25 mouse cellular contexts compared by ENCODE assay signal in the genomic region with DNA sequence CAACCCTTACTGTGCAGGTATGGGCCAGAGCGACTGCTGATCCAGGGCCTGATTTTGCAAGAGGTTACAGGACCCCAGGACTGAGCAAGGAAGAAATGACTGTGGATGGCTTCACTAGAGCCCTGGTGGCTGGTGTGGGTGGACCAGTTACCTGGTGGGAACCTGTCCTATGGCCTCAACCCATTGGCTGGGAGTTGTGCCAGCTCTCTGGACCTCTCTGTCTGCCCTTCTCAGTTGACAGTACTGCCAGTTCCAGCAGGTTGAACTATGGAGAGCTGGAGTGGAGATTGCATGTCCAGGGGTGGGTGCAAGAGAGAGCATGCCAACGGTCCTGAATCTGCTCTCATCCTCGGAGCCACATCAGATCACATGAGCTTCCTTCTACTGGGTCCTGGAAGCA.
DNase-seq lines count a peak whose midpoint lies in the region; ATAC-seq and TF ChIP-seq lines count a peak whose summit lies in the region.
"Had no signal": no experiment of that assay in that cellular context is flagged by ENCODE, and none has a peak within 500 bp of the region (broad histone marks: within the 10 kb centered on the region; RNA-seq: fewer than 3 reads in every experiment).

No protein-coding gene starts in this region.

- H3K9ac ChIP-seq in hindbrain, embryonic 14.5 days: no peak overlapping the region
- no peak overlapping the region for H3K9ac ChIP-seq in hindbrain, embryonic 11.5 days (ENCODE audit: low read depth, low read length)
- H3K9ac ChIP-seq in kidney, postnatal 0 days (ENCODE audit: low read depth, low read length): no peak overlapping the region
- H3K9ac ChIP-seq in midbrain, embryonic 11.5 days (ENCODE audit: low read length): no peak overlapping the region
- no peak overlapping the region for H3K9ac ChIP-seq in midbrain, embryonic 15.5 days
- no peak overlapping the region for H3K9ac ChIP-seq in neural tube, embryonic 15.5 days (replicated peaks)
- H3K9ac ChIP-seq: embryonic facial prominence, embryonic 13.5 days; limb, embryonic 12.5 days; liver, postnatal 0 days; neural tube, embryonic 12.5 days had no signal

- H3K27ac ChIP-seq in hindbrain, embryonic 14.5 days: no peak overlapping the region
- no peak overlapping the region for H3K27ac ChIP-seq in hindbrain, embryonic 11.5 days (ENCODE audit: low read depth, low read length)
- H3K27ac ChIP-seq in kidney, postnatal 0 days: no peak overlapping the region
- H3K27ac ChIP-seq in midbrain, embryonic 11.5 days (ENCODE audit: low read depth, low read length): no peak overlapping the region
- no peak overlapping the region for H3K27ac ChIP-seq in midbrain, embryonic 15.5 days
- no peak overlapping the region for H3K27ac ChIP-seq in neural tube, embryonic 15.5 days (replicated peaks)
- H3K27ac ChIP-seq: embryonic facial prominence, embryonic 13.5 days; gastrocnemius, adult 2 months; heart, embryonic 10.5 days; limb, embryonic 12.5 days; neural tube, embryonic 12.5 days had no signal

- 98% methylated on average over 3 of the region's 3 CpGs for WGBS in hindbrain, embryonic 14.5 days
- 93% methylated on average over 3 of the region's 3 CpGs for WGBS in hindbrain, embryonic 11.5 days
- 94% methylated on average over 3 of the region's 3 CpGs for WGBS in kidney, postnatal 0 days
- 94% methylated on average over 3 of the region's 3 CpGs for WGBS in midbrain, embryonic 11.5 days
- WGBS in midbrain, embryonic 15.5 days: 93% methylated on average over 3 of the region's 3 CpGs
- 100% methylated on average over 3 of the region's 3 CpGs for WGBS in neural tube, embryonic 15.5 days

- H3K4me1 ChIP-seq in hindbrain, embryonic 14.5 days (replicated peaks; ENCODE audit: control insufficient read depth, insufficient read depth, low read length): 0 out of 2 replicates have a peak, but pooled peaks cover 4% of the 10 kb centered on the region
- H3K4me1 ChIP-seq in hindbrain, embryonic 11.5 days (replicated peaks; ENCODE audit: control insufficient read depth, insufficient read depth, low read length): no peaks in the 10 kb centered on the region
- peaks cover 22% of the 10 kb centered on the region for H3K4me1 ChIP-seq in kidney, postnatal 0 days (replicated peaks; ENCODE audit: insufficient read depth, low read length)
- peaks cover 5% of the 10 kb centered on the region for H3K4me1 ChIP-seq in midbrain, embryonic 11.5 days (ENCODE audit: control insufficient read depth, insufficient read depth, low read length)
- no peaks in the 10 kb centered on the region for H3K4me1 ChIP-seq in midbrain, embryonic 15.5 days
- H3K4me1 ChIP-seq in neural tube, embryonic 15.5 days: peaks cover 9% of the 10 kb centered on the region; the same call in 1 of the 2 replicates
- H3K4me1 ChIP-seq: megakaryocyte, embryonic 14.5 days had no signal

- H3K4me3 ChIP-seq in hindbrain, embryonic 14.5 days (replicated peaks; ENCODE audit: low read length): no peak overlapping the region
- H3K4me3 ChIP-seq in hindbrain, embryonic 11.5 days (ENCODE audit: low read depth, low read length): no peak overlapping the region
- no peak overlapping the region for H3K4me3 ChIP-seq in kidney, postnatal 0 days (replicated peaks; ENCODE audit: low read depth, low read length)
- no peak overlapping the region for H3K4me3 ChIP-seq in midbrain, embryonic 11.5 days (ENCODE audit: low read depth, low read length)
- H3K4me3 ChIP-seq in midbrain, embryonic 15.5 days: no peak overlapping the region
- no peak overlapping the region for H3K4me3 ChIP-seq in neural tube, embryonic 15.5 days (replicated peaks)
- H3K4me3 ChIP-seq: embryonic facial prominence, embryonic 13.5 days; erythroblast, embryonic 14.5 days; gastrocnemius, adult 2 months; heart, embryonic 10.5 days; limb, embryonic 12.5 days; megakaryocyte, embryonic 14.5 days; neural tube, embryonic 12.5 days had no signal

- H3K36me3 ChIP-seq in hindbrain, embryonic 14.5 days (replicated peaks; ENCODE audit: control insufficient read depth, insufficient read depth): no peaks in the 10 kb centered on the region
- H3K36me3 ChIP-seq in hindbrain, embryonic 11.5 days (ENCODE audit: control insufficient read depth, insufficient read depth, low read length): no peaks in the 10 kb centered on the region
- no peaks in the 10 kb centered on the region for H3K36me3 ChIP-seq in kidney, postnatal 0 days (ENCODE audit: insufficient read depth, low read length)
- no peaks in the 10 kb centered on the region for H3K36me3 ChIP-seq in midbrain, embryonic 11.5 days (ENCODE audit: control insufficient read depth, insufficient read depth, low read length)
- H3K36me3 ChIP-seq in midbrain, embryonic 15.5 days (replicated peaks): no peaks in the 10 kb centered on the region
- no peaks in the 10 kb centered on the region for H3K36me3 ChIP-seq in neural tube, embryonic 15.5 days
- H3K36me3 ChIP-seq: neural tube, embryonic 12.5 days had no signal

- H3K4me2 ChIP-seq in hindbrain, embryonic 14.5 days (replicated peaks): no peak overlapping the region
- no peak overlapping the region for H3K4me2 ChIP-seq in hindbrain, embryonic 11.5 days (replicated peaks; ENCODE audit: low read depth, low read length)
- no peak overlapping the region for H3K4me2 ChIP-seq in kidney, postnatal 0 days (ENCODE audit: low read length)
- no peak overlapping the region for H3K4me2 ChIP-seq in midbrain, embryonic 11.5 days
- no peak overlapping the region for H3K4me2 ChIP-seq in midbrain, embryonic 15.5 days
- no peak overlapping the region for H3K4me2 ChIP-seq in neural tube, embryonic 15.5 days
- H3K4me2 ChIP-seq: embryonic facial prominence, embryonic 13.5 days; limb, embryonic 12.5 days; liver, embryonic 11.5 days; neural tube, embryonic 12.5 days had no signal

- ATAC-seq in hindbrain, embryonic 14.5 days (ENCODE audit: low FRiP score): 0 out of 2 replicates have a peak, but pooled peaks have one; percentile 31
- no peak for ATAC-seq in hindbrain, embryonic 11.5 days (ENCODE audit: low FRiP score)
- peak; percentile 45; the same call in 1 of the 2 replicates for ATAC-seq in kidney, postnatal 0 days (replicated peaks; ENCODE audit: low FRiP score, low read depth)
- no peak for ATAC-seq in midbrain, embryonic 11.5 days (ENCODE audit: low FRiP score)
- ATAC-seq in midbrain, embryonic 15.5 days (replicated peaks): no peak
- ATAC-seq in neural tube, embryonic 15.5 days (ENCODE audit: low FRiP score): no peak
- ATAC-seq: CD4-positive, CD25-positive, alpha-beta regulatory T cell, adult 4 months; forebrain, embryonic 14.5 days; liver, postnatal 0 days had no signal

- no peaks in the 10 kb centered on the region for H3K27me3 ChIP-seq in hindbrain, embryonic 14.5 days (ENCODE audit: control insufficient read depth, insufficient read depth, low read length)
- H3K27me3 ChIP-seq in hindbrain, embryonic 11.5 days (ENCODE audit: control insufficient read depth, insufficient read depth, low read length): no peaks in the 10 kb centered on the region
- H3K27me3 ChIP-seq in kidney, postnatal 0 days (ENCODE audit: insufficient read depth, low read length): no peaks in the 10 kb centered on the region
- H3K27me3 ChIP-seq in midbrain, embryonic 11.5 days (ENCODE audit: control insufficient read depth, insufficient read depth, low read length): no peaks in the 10 kb centered on the region
- no peaks in the 10 kb centered on the region for H3K27me3 ChIP-seq in midbrain, embryonic 15.5 days (replicated peaks)
- H3K27me3 ChIP-seq in neural tube, embryonic 15.5 days (replicated peaks): no peaks in the 10 kb centered on the region
- H3K27me3 ChIP-seq: embryonic facial prominence, embryonic 13.5 days; limb, embryonic 12.5 days; neural tube, embryonic 12.5 days had no signal

- no peak for DNase-seq in hindbrain, embryonic 14.5 days (ENCODE audit: low spot score)
- DNase-seq in hindbrain, embryonic 11.5 days (ENCODE audit: low spot score): no peak
- no peak for DNase-seq in kidney, postnatal 0 days (ENCODE audit: low spot score)
- DNase-seq in kidney, adult 8-10 months: no peak
- DNase-seq in midbrain, embryonic 11.5 days (ENCODE audit: low spot score, missing footprints): peak; percentile 73
- DNase-seq: adrenal gland, postnatal 14 days; cerebellum, adult 2 months; cerebellum, postnatal 25 days; gastrocnemius, adult 2 months; liver, postnatal 0 days; lung, postnatal 36 days; midbrain, embryonic 14.5 days; right cerebral cortex, adult 18-20 months; right cerebral cortex, postnatal 4 days had no signal

- no peaks in the 10 kb centered on the region for H3K9me3 ChIP-seq in hindbrain, embryonic 14.5 days (ENCODE audit: control insufficient read depth, low read length)
- no peaks in the 10 kb centered on the region for H3K9me3 ChIP-seq in hindbrain, embryonic 11.5 days (ENCODE audit: control insufficient read depth, low read length)
- no peaks in the 10 kb centered on the region for H3K9me3 ChIP-seq in kidney, postnatal 0 days (replicated peaks; ENCODE audit: low read length)
- H3K9me3 ChIP-seq in midbrain, embryonic 11.5 days (ENCODE audit: control insufficient read depth, low read length): no peaks in the 10 kb centered on the region
- no peaks in the 10 kb centered on the region for H3K9me3 ChIP-seq in midbrain, embryonic 15.5 days
- H3K9me3 ChIP-seq in neural tube, embryonic 15.5 days (replicated peaks): no peaks in the 10 kb centered on the region
- H3K9me3 ChIP-seq: embryonic facial prominence, embryonic 13.5 days; heart, embryonic 10.5 days; limb, embryonic 12.5 days; neural tube, embryonic 12.5 days had no signal

- no peak for TF ChIP-seq CTCF in kidney, postnatal 0 days (IDR thresholded peaks at IDR 0.05; ENCODE audit: low read depth)

Comparison
In these comparisons a context has a peak if more than half of its experiments do, and no peak if none do; other contexts are left out.
1. ATAC-seq: peak in hindbrain, embryonic 14.5 days (single experiment) and kidney, postnatal 0 days (single experiment); none in hindbrain, embryonic 11.5 days (single experiment), midbrain, embryonic 11.5 days (single experiment), midbrain, embryonic 15.5 days (single experiment) and neural tube, embryonic 15.5 days (single experiment).